Mouse (Mus musculus) central nervous system, embryonic 11.5 days (tissue): ENCODE data around the gene Scgb1b27. TPM values are rescaled to one million over a fixed set of nuclear protein-coding genes. Genes with fewer than 3 reads are reported as not detected.

Experiments
- polyA plus RNA-seq: library from polyadenylated mRNA; depleted of rRNA; stranded (reverse); fragments of >200 nt; gene quantifications from 2 replicates; pipeline ENCODE4 v1.2.3, GENCODE M21; 2012; rRNA removed

Scgb1b27 gene
- not detected in 2 replicates for polyA plus RNA-seq

DNA sequence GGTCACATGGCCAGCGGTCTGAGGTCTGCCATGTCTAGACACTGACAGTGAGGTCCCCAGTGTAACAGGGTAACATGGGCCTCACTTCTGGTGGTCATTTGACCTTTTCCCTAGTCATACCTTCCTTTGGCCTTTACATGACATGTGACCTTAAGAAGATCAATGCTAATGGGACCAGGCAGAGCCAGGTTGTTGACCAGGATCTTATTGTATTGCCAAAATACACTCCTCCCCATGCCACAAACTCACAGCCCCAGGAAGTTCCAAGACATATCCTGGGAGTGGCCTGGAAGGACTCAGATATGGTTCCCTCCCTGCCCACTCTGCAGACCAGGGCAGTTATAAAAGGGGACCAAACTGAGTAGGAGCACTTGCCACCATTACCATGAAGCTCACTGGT lies at the start of gene Scgb1b27:
Gene Scgb1b27, plus strand, starts transcription at position 301 of the 400 bp plus-strand sequence.

DNA sequence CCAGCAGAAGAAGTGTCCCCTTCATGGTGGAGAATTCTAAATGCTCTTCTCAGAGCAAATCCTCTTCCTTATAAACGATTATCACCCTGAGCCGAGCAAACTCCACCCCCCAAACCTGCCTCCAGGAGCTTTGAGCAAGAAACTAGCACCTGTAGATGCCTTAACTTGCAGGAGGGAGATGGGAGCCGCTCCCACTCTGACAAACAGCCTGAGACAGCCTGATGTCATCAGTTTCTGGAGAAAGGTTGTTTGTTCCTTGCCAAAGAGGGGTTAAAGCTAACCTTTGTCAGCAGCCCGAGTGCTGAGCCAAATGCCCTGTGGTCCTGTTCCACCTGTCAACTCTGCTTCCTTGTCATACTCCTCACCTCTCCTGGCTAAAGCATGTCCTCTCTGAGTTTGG lies 7.4 kb upstream of the Scgb1b27 start, which contains the start of gene Scgb2b27:
Gene Scgb2b27, minus strand, starts transcription at position 101 of the 400 bp plus-strand sequence.

Other genes starting within 250 kb of the Scgb1b27 start
- not detected in 2 replicates for gene Scgb2b26, start 76.4 kb upstream of the Scgb1b27 start, polyA plus RNA-seq
- gene Scgb2b27, start 7.5 kb upstream of the Scgb1b27 start, polyA plus RNA-seq = not detected in 2 replicates
- not detected in 2 replicates for gene Scgb1b30, start 73.9 kb downstream of the Scgb1b27 start, polyA plus RNA-seq
- 26.6 and 37.1 TPM in 2 replicates for gene Wtip, start 111.8 kb downstream of the Scgb1b27 start, polyA plus RNA-seq
- 194 and 377 TPM in 2 replicates for gene Uba2, start 148.1 kb downstream of the Scgb1b27 start, polyA plus RNA-seq
- gene Pdcd2l, start 175.2 kb downstream of the Scgb1b27 start, polyA plus RNA-seq = 44.8 and 48.6 TPM in 2 replicates
- 201 and 291 TPM in 2 replicates for gene Gpi1, start 208.9 kb downstream of the Scgb1b27 start, polyA plus RNA-seq
- gene Gm6096, start 229.6 kb downstream of the Scgb1b27 start, polyA plus RNA-seq = not detected in 2 replicates